22 mouse cellular contexts compared by ENCODE assay signal in the genomic region with DNA sequence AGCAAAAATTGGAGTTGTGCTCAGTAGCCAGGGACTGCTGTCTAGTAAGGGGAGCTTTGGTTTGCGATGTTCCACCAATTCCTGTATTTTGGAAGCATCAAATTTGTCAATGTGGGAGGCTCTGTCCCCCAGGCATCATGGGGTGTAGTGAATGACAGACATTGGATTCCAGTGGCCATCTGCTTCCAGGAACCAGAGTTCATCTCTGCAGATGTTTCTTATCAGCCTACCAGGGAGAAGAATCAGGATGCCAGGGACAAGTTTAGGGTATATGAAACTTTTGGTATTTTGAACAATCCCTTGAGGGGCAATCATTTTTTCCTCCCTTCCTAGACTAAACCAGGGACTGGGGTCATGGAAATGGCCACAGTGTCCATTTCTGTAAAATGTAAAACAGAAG. TPM values are rescaled to one million over a fixed set of nuclear protein-coding genes. Genes with fewer than 3 reads are reported as not detected.
DNase-seq lines count a peak whose midpoint lies in the region; ATAC-seq lines count a peak whose summit lies in the region.
"Had no signal": no experiment of that assay in that cellular context is flagged by ENCODE, and none has a peak within 500 bp of the region (broad histone marks: within the 10 kb centered on the region; RNA-seq: fewer than 3 reads in every experiment).

No protein-coding gene starts in this region.

- no peaks in the 10 kb centered on the region for H3K9me3 ChIP-seq in liver, embryonic 13.5 days (replicated peaks)
- H3K9me3 ChIP-seq in liver, embryonic 11.5 days (ENCODE audit: control insufficient read depth, low read length), result no peaks in the 10 kb centered on the region
- H3K9me3 ChIP-seq in liver, embryonic 15.5 days (replicated peaks), result no peaks in the 10 kb centered on the region
- no peaks in the 10 kb centered on the region for H3K9me3 ChIP-seq in liver, embryonic 16.5 days (replicated peaks; ENCODE audit: control insufficient read depth, low read length)
- H3K9me3 ChIP-seq in intestine, embryonic 15.5 days, result no peaks in the 10 kb centered on the region
- H3K9me3 ChIP-seq: embryonic facial prominence, embryonic 13.5 days; embryonic facial prominence, embryonic 15.5 days; forebrain, embryonic 10.5 days; forebrain, embryonic 12.5 days had no signal

- no peaks in the 10 kb centered on the region for H3K27me3 ChIP-seq in liver, embryonic 13.5 days
- no peaks in the 10 kb centered on the region for H3K27me3 ChIP-seq in liver, embryonic 11.5 days (replicated peaks; ENCODE audit: control insufficient read depth, insufficient read depth, low read length)
- no peaks in the 10 kb centered on the region for H3K27me3 ChIP-seq in liver, embryonic 15.5 days
- no peaks in the 10 kb centered on the region for H3K27me3 ChIP-seq in liver, embryonic 16.5 days (ENCODE audit: control insufficient read depth, insufficient read depth, low read depth, low read length)
- no peaks in the 10 kb centered on the region for H3K27me3 ChIP-seq in intestine, embryonic 15.5 days (replicated peaks)
- H3K27me3 ChIP-seq: embryonic facial prominence, embryonic 13.5 days; embryonic facial prominence, embryonic 15.5 days; forebrain, embryonic 12.5 days had no signal

- no peak for DNase-seq in liver, embryonic 13.5 days
- DNase-seq in liver, embryonic 11.5 days (ENCODE audit: low spot score), result no peak
- DNase-seq: adrenal gland, adult 2 months; adrenal gland, postnatal 10 days; adrenal gland, postnatal 25 days; cerebellum, adult 11 months; cerebellum, adult 18-20 months; cerebellum, adult 8-10 months; cerebellum, adult 9-11 months; cerebellum, postnatal 14 days; cerebellum, postnatal 36 days; embryo, embryonic 11 days had no signal

- H3K36me3 ChIP-seq in liver, embryonic 13.5 days, result peaks cover 44% of the 10 kb centered on the region
- H3K36me3 ChIP-seq in liver, embryonic 11.5 days (ENCODE audit: control insufficient read depth, insufficient read depth, low read length), result peaks cover 27% of the 10 kb centered on the region
- peaks cover 39% of the 10 kb centered on the region for H3K36me3 ChIP-seq in liver, embryonic 15.5 days (replicated peaks)
- peaks cover 6% of the 10 kb centered on the region; the same call in 1 of the 2 replicates for H3K36me3 ChIP-seq in liver, embryonic 16.5 days (ENCODE audit: control insufficient read depth, insufficient read depth)
- H3K36me3 ChIP-seq in intestine, embryonic 15.5 days, result peaks cover 22% of the 10 kb centered on the region; the same call in 1 of the 2 replicates

- H3K4me3 ChIP-seq in liver, embryonic 13.5 days (replicated peaks), result no peak overlapping the region
- H3K4me3 ChIP-seq in liver, embryonic 11.5 days (ENCODE audit: low read depth, low read length), result no peak overlapping the region
- no peak overlapping the region for H3K4me3 ChIP-seq in liver, embryonic 15.5 days (replicated peaks)
- no peak overlapping the region for H3K4me3 ChIP-seq in liver, embryonic 16.5 days (ENCODE audit: low read depth, low read length)
- no peak overlapping the region for H3K4me3 ChIP-seq in intestine, embryonic 15.5 days (replicated peaks)
- H3K4me3 ChIP-seq: embryonic facial prominence, embryonic 13.5 days; embryonic facial prominence, embryonic 15.5 days; erythroblast, embryonic 14.5 days; forebrain, embryonic 10.5 days; forebrain, embryonic 12.5 days had no signal

- peak overlapping the region; percentile 87 for H3K27ac ChIP-seq in liver, embryonic 13.5 days
- no peak overlapping the region for H3K27ac ChIP-seq in liver, embryonic 11.5 days (ENCODE audit: low read depth, low read length)
- H3K27ac ChIP-seq in liver, embryonic 15.5 days (replicated peaks), result peak overlapping the region; percentile 73
- peak overlapping the region; percentile 75; the same call in 1 of the 2 replicates for H3K27ac ChIP-seq in liver, embryonic 16.5 days (ENCODE audit: low read length)
- no peak overlapping the region for H3K27ac ChIP-seq in intestine, embryonic 15.5 days
- H3K27ac ChIP-seq: embryonic facial prominence, embryonic 13.5 days; embryonic facial prominence, embryonic 15.5 days; forebrain, embryonic 10.5 days; forebrain, embryonic 12.5 days had no signal

- ATAC-seq in liver, embryonic 13.5 days (ENCODE audit: low read depth), result 0 out of 2 replicates have a peak, but pooled peaks have one; percentile 41
- ATAC-seq in liver, embryonic 11.5 days (replicated peaks; ENCODE audit: low FRiP score), result no peak
- ATAC-seq in liver, embryonic 15.5 days (ENCODE audit: insufficient read depth), result no peak
- no peak for ATAC-seq in liver, embryonic 16.5 days (ENCODE audit: low read depth)
- no peak for ATAC-seq in intestine, embryonic 15.5 days
- ATAC-seq: forebrain, embryonic 14.5 days; forebrain, embryonic 16.5 days had no signal

- WGBS in liver, embryonic 13.5 days (ENCODE audit: insufficient replicate concordance), result 97% methylated on average over 1 of the region's 1 CpGs
- 93% methylated on average over 1 of the region's 1 CpGs for WGBS in liver, embryonic 11.5 days
- 86% methylated on average over 1 of the region's 1 CpGs for WGBS in liver, embryonic 15.5 days (ENCODE audit: insufficient replicate concordance)
- WGBS in liver, embryonic 16.5 days (ENCODE audit: insufficient replicate concordance), result 98% methylated on average over 1 of the region's 1 CpGs
- WGBS in intestine, embryonic 15.5 days, result 96% methylated on average over 1 of the region's 1 CpGs

- H3K9ac ChIP-seq in liver, embryonic 13.5 days, result peak overlapping the region; percentile 55
- no peak overlapping the region for H3K9ac ChIP-seq in liver, embryonic 11.5 days (ENCODE audit: low read depth, low read length)
- H3K9ac ChIP-seq in liver, embryonic 15.5 days, result peak overlapping the region; percentile 8; the same call in 1 of the 2 replicates
- no peak overlapping the region for H3K9ac ChIP-seq in liver, embryonic 16.5 days (ENCODE audit: low read depth, low read length)
- no peak overlapping the region for H3K9ac ChIP-seq in intestine, embryonic 15.5 days
- H3K9ac ChIP-seq: embryonic facial prominence, embryonic 13.5 days; embryonic facial prominence, embryonic 15.5 days; forebrain, embryonic 12.5 days had no signal

- H3K4me2 ChIP-seq in liver, embryonic 13.5 days, result no peak overlapping the region
- H3K4me2 ChIP-seq in liver, embryonic 11.5 days, result no peak overlapping the region
- H3K4me2 ChIP-seq in liver, embryonic 15.5 days, result 0 out of 2 replicates have a peak overlapping the region, but pooled peaks have one; percentile 15
- H3K4me2 ChIP-seq in liver, embryonic 16.5 days (ENCODE audit: low read depth, low read length), result no peak overlapping the region
- H3K4me2 ChIP-seq in intestine, embryonic 15.5 days (replicated peaks), result no peak overlapping the region
- H3K4me2 ChIP-seq: embryonic facial prominence, embryonic 13.5 days; embryonic facial prominence, embryonic 15.5 days; forebrain, embryonic 12.5 days had no signal

- H3K4me1 ChIP-seq in liver, embryonic 13.5 days (replicated peaks), result peaks cover 44% of the 10 kb centered on the region
- peaks cover 29% of the 10 kb centered on the region for H3K4me1 ChIP-seq in liver, embryonic 11.5 days (replicated peaks; ENCODE audit: control insufficient read depth, insufficient read depth, low read length)
- peaks cover 45% of the 10 kb centered on the region for H3K4me1 ChIP-seq in liver, embryonic 15.5 days (replicated peaks)
- peaks cover 32% of the 10 kb centered on the region for H3K4me1 ChIP-seq in liver, embryonic 16.5 days (ENCODE audit: control insufficient read depth, low read depth, low read length)
- H3K4me1 ChIP-seq in intestine, embryonic 15.5 days (replicated peaks), result no peaks in the 10 kb centered on the region
- H3K4me1 ChIP-seq: forebrain, embryonic 10.5 days; forebrain, embryonic 12.5 days had no signal

RNA-seq across cellular contexts. Expression of a gene that starts 9.6 kb away (rescaled TPM):
- polyA plus RNA-seq in liver, embryonic 13.5 days (2015; fragmentation: Nextera tagmentation; extraction: Ambion mirVana), result 124 and 133 TPM in 2 replicates
- polyA plus RNA-seq in liver, embryonic 11.5 days (2014; fragmentation: Nextera tagmentation; extraction: Ambion mirVana), result 170 and 186 TPM in 2 replicates
- polyA plus RNA-seq in liver, embryonic 15.5 days (2015; fragmentation: Nextera tagmentation; extraction: Ambion mirVana), result 135 and 144 TPM in 2 replicates
- polyA plus RNA-seq in liver, embryonic 16.5 days (2015; fragmentation: Nextera tagmentation; extraction: Ambion mirVana), result 122 and 133 TPM in 2 replicates
- polyA plus RNA-seq in intestine, embryonic 15.5 days (2015; fragmentation: Nextera tagmentation; extraction: Ambion mirVana), result 141 and 149 TPM in 2 replicates

RNA-seq across cellular contexts. Expression of a gene that starts 38.2 kb away (rescaled TPM):
- 2.4 and 4.4 TPM in 2 replicates for polyA plus RNA-seq in liver, embryonic 13.5 days (2015; fragmentation: Nextera tagmentation; extraction: Ambion mirVana)
- polyA plus RNA-seq in liver, embryonic 11.5 days (2014; fragmentation: Nextera tagmentation; extraction: Ambion mirVana), result 5.2 and 8.4 TPM in 2 replicates
- polyA plus RNA-seq in liver, embryonic 15.5 days (2015; fragmentation: Nextera tagmentation; extraction: Ambion mirVana), result 3.7 and 5.5 TPM in 2 replicates
- 6.5 and 6.8 TPM in 2 replicates for polyA plus RNA-seq in liver, embryonic 16.5 days (2015; fragmentation: Nextera tagmentation; extraction: Ambion mirVana)
- polyA plus RNA-seq in intestine, embryonic 15.5 days (2015; fragmentation: Nextera tagmentation; extraction: Ambion mirVana), result 4.5 and 6.2 TPM in 2 replicates

RNA-seq across cellular contexts. Expression of a gene that starts 50.1 kb away (rescaled TPM):
- polyA plus RNA-seq in liver, embryonic 13.5 days (2015; fragmentation: Nextera tagmentation; extraction: Ambion mirVana), result 5.4 and 6.6 TPM in 2 replicates
- 12.3 and 12.8 TPM in 2 replicates for polyA plus RNA-seq in liver, embryonic 11.5 days (2014; fragmentation: Nextera tagmentation; extraction: Ambion mirVana)
- 5.5 and 5.9 TPM in 2 replicates for polyA plus RNA-seq in liver, embryonic 15.5 days (2015; fragmentation: Nextera tagmentation; extraction: Ambion mirVana)
- 6.2 and 6.3 TPM in 2 replicates for polyA plus RNA-seq in liver, embryonic 16.5 days (2015; fragmentation: Nextera tagmentation; extraction: Ambion mirVana)
- 14.4 and 16.2 TPM in 2 replicates for polyA plus RNA-seq in intestine, embryonic 15.5 days (2015; fragmentation: Nextera tagmentation; extraction: Ambion mirVana)
- polyA plus RNA-seq: erythroblast, embryonic 14.5 days had no signal

Comparison
In these comparisons a context has a peak if more than half of its experiments do, and no peak if none do; other contexts are left out.
1. H3K27ac ChIP-seq: peak in liver, embryonic 13.5 days (single experiment), liver, embryonic 15.5 days (single experiment) and liver, embryonic 16.5 days (single experiment); none in liver, embryonic 11.5 days (single experiment) and intestine, embryonic 15.5 days (single experiment).
2. H3K9ac ChIP-seq: peak in liver, embryonic 13.5 days (single experiment) and liver, embryonic 15.5 days (single experiment); none in liver, embryonic 11.5 days (single experiment), liver, embryonic 16.5 days (single experiment) and intestine, embryonic 15.5 days (single experiment).